ENCODE assay signal across 8 mouse cellular contexts in the genomic region with DNA sequence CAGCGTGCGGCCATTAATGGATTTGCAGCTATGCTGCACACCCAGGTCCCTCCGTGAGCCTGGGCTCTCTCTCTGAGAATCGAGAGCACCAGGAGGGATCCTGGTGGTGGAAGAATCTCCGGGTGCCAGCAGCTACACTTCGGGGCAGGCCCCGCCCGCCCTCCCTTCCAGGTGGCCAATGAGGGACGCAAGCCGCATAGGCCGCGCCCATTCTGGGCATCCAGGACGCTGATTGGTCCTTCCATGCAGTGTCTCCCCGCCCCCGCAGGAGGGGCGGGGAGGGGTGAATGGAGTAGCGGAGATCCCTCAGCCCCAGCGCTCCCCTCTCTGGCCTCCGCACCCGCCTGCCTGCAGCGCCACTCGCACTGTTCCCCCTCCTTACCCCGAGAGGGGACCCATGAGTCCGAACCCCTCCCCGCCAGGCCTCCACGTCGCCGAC. TPM values are rescaled to one million over a fixed set of nuclear protein-coding genes. Genes with fewer than 3 reads are reported as not detected.
DNase-seq lines count a peak whose midpoint lies in the region; ATAC-seq and TF ChIP-seq lines count a peak whose summit lies in the region.

A gene (plus strand): TSS at position 248 of the 439 bp plus-strand sequence.

- peak; percentile 94 for DNase-seq in A20 (ENCODE audit: low read depth, low spot score)
- peak; percentile 96 for DNase-seq in heart, embryonic 10.5 days (ENCODE audit: low spot score)
- peak; percentile 93 for DNase-seq in liver
- DNase-seq in spleen, postnatal 4 days (ENCODE audit: low spot score in 2 of 2) = peak; percentile 89 to 91

- no peak for TF ChIP-seq CTCF in bone marrow macrophage, adult 2 months (IDR thresholded peaks at IDR 0.05; ENCODE audit: low read depth, low read length)
- TF ChIP-seq CTCF in embryonic fibroblast, embryonic 13.5 days (IDR thresholded peaks at IDR 0.05; ENCODE audit: borderline replicate concordance, insufficient read depth, low read length) = no peak

- H3K36me3 ChIP-seq in heart, embryonic 10.5 days = no peaks in the 10 kb centered on the region
- H3K36me3 ChIP-seq in kidney, embryonic 15.5 days = no peaks in the 10 kb centered on the region

- peak; percentile 95 for ATAC-seq in kidney, embryonic 15.5 days (replicated peaks; ENCODE audit: low FRiP score)
- peak; percentile 81 for ATAC-seq in monocyte, adult 5-6 weeks (replicated peaks; ENCODE audit: insufficient number of reproducible peaks, low FRiP score, low TSS enrichment, poor library complexity, severe bottlenecking)

- peak within 1 kb of the TSS; percentile 60 for H3K9ac ChIP-seq in kidney, embryonic 15.5 days

- H3K4me1 ChIP-seq in bone marrow macrophage, adult 2 months (ENCODE audit: control insufficient read depth, insufficient read depth, low read length) = peaks cover 30% of the 10 kb centered on the region
- 0 out of 2 replicates have a peak, but pooled peaks cover 6% of the 10 kb centered on the region for H3K4me1 ChIP-seq in embryonic fibroblast, embryonic 13.5 days (ENCODE audit: control insufficient read depth, insufficient read depth, low read length)
- H3K4me1 ChIP-seq in heart, embryonic 10.5 days = peaks cover 27% of the 10 kb centered on the region
- H3K4me1 ChIP-seq in kidney, embryonic 15.5 days = peaks cover 33% of the 10 kb centered on the region

- WGBS in heart, embryonic 10.5 days = 0% methylated on average over 23 of the region's 28 CpGs
- 0% methylated on average over 24 of the region's 28 CpGs for WGBS in kidney, embryonic 15.5 days

- peak within 1 kb of the TSS; percentile 92 for H3K4me3 ChIP-seq in bone marrow macrophage, adult 2 months (ENCODE audit: insufficient read depth, low read length)
- peak within 1 kb of the TSS; percentile 82 for H3K4me3 ChIP-seq in embryonic fibroblast, embryonic 13.5 days (ENCODE audit: insufficient read depth, low read length)
- H3K4me3 ChIP-seq in heart, embryonic 10.5 days = peak within 1 kb of the TSS; percentile 69
- H3K4me3 ChIP-seq in kidney, embryonic 15.5 days (replicated peaks) = peak within 1 kb of the TSS; percentile 62

- H3K27ac ChIP-seq in bone marrow macrophage, adult 2 months (ENCODE audit: insufficient read depth, low read depth, low read length) = peak within 1 kb of the TSS; percentile 95
- no peak within 1 kb of the TSS for H3K27ac ChIP-seq in embryonic fibroblast, embryonic 13.5 days (ENCODE audit: insufficient read depth, low read length)
- H3K27ac ChIP-seq in heart, embryonic 10.5 days = peak within 1 kb of the TSS; percentile 54; the same call in 1 of the 2 replicates
- H3K27ac ChIP-seq in kidney, embryonic 15.5 days = peak within 1 kb of the TSS; percentile 60

- peak within 1 kb of the TSS; percentile 95 for H3K4me2 ChIP-seq in kidney, embryonic 15.5 days

- no peaks in the 10 kb centered on the region for H3K9me3 ChIP-seq in heart, embryonic 10.5 days
- H3K9me3 ChIP-seq in kidney, embryonic 15.5 days (replicated peaks) = no peaks in the 10 kb centered on the region

- H3K27me3 ChIP-seq in heart, embryonic 10.5 days (ENCODE audit: insufficient read depth, poor library complexity, severe bottlenecking) = peaks cover 40% of the 10 kb centered on the region
- H3K27me3 ChIP-seq in kidney, embryonic 15.5 days = no peaks in the 10 kb centered on the region

- no peak for TF ChIP-seq POLR2A in bone marrow macrophage, adult 2 months (IDR thresholded peaks at IDR 0.05; ENCODE audit: borderline replicate concordance, low read depth, low read length)
- peak; percentile 73 for TF ChIP-seq POLR2A in embryonic fibroblast, embryonic 13.5 days (IDR thresholded peaks at IDR 0.05; ENCODE audit: low read depth, low read length)

RNA-seq across cellular contexts. Expression of the gene that starts here (rescaled TPM):
- 273 and 311 TPM in 2 replicates for polyA plus RNA-seq in bone marrow macrophage, adult 2 months (2012; ENCODE audit: insufficient read depth, insufficient read length, missing spikeins)
- 20.6 and 39.8 TPM in 2 replicates for polyA plus RNA-seq in embryonic fibroblast, embryonic 13.5 days (2011; ENCODE audit: insufficient read length, low read depth, missing spikeins)
- polyA plus RNA-seq in heart, embryonic 10.5 days (2016; fragmentation: Nextera tagmentation; extraction: Ambion mirVana) = 0.54 and 2.0 TPM in 2 replicates
- 15.4 and 18.5 TPM in 2 replicates for polyA plus RNA-seq in kidney, embryonic 15.5 days (2015; fragmentation: Nextera tagmentation; extraction: Ambion mirVana)
- total RNA-seq in monocyte, adult 5-6 weeks (2017) = 20.8 to 45.1 TPM (median 32.3 TPM) in 3 replicates
